Mouse (Mus musculus) forebrain, postnatal 0 days (tissue): ENCODE data around the gene Fam120a. TPM values are rescaled to one million over a fixed set of nuclear protein-coding genes. Genes with fewer than 3 reads are reported as not detected.

Experiments used
- ATAC-seq: fragments of 200-750 bp; cut with Nextera tagmentation; 2 replicates; pipeline ENCODE4 v1.8.0; 2017; ENCODE audit warnings: mild to moderate bottlenecking, moderate library complexity
- DNase-seq: peaks from one replicate; pipeline ENCODE4 v3.0.0-alpha.2; 2015
- H3K27ac ChIP-seq: fragments of 300-500 bp; sonication (generic); 2 replicates; pipeline ENCODE4 v1.5.1; 2014; ENCODE audit warnings: low read depth, mild to moderate bottlenecking, antibody characterized with exemption, low read length, moderate library complexity, mixed read lengths
- H3K27me3 ChIP-seq: fragments of 300-500 bp; sonication (generic); 2 replicates; pipeline ENCODE4 v1.6.1; 2014; ENCODE audit warnings: mild to moderate bottlenecking, low read length, mixed read lengths; ENCODE audit not compliant: insufficient read depth
- H3K36me3 ChIP-seq: fragments of 300-500 bp; sonication (generic); 2 replicates; pipeline ENCODE4 v1.6.1; 2014; ENCODE audit warnings: mild to moderate bottlenecking, moderate library complexity; ENCODE audit not compliant: insufficient read depth
- H3K4me1 ChIP-seq: fragments of 300-500 bp; sonication (generic); 2 replicates; pipeline ENCODE4 v1.6.1; 2014; ENCODE audit warnings: antibody characterized with exemption; ENCODE audit not compliant: insufficient read depth
- H3K4me2 ChIP-seq: fragments of 300-500 bp; sonication (generic); 2 replicates; pipeline ENCODE4 v1.6.1; 2014; ENCODE audit warnings: low read depth, mild to moderate bottlenecking, moderate library complexity
- H3K4me3 ChIP-seq: fragments of 300-500 bp; sonication (generic); 2 replicates; pipeline ENCODE4 v1.5.1; 2014; ENCODE audit warnings: low read depth, low read length, mixed read lengths
- H3K9ac ChIP-seq: fragments of 300-500 bp; sonication (generic); 2 replicates; pipeline ENCODE4 v1.6.1; 2014; ENCODE audit warnings: mild to moderate bottlenecking
- H3K9me3 ChIP-seq: fragments of 300-500 bp; sonication (generic); 2 replicates; pipeline ENCODE4 v1.6.1; 2016; ENCODE audit warnings: low read length
- CTCF ChIP-seq: sonication (generic); IDR thresholded peaks from 2 replicates; pipeline ENCODE4 v1.5.1; 2016; ENCODE audit warnings: antibody characterized with exemption, control low read depth, low read depth
- WGBS: fragments of 180-500 bp; shearing (Covaris S2); extraction: QIAGEN DNeasy Blood & Tissue Kit; methylation state at CpG from one replicate; pipeline ENCODE4 v1.1.7; 2014; 5-methylcytosine and 5-hydroxymethylcytosine counted together
- polyA plus RNA-seq: library from polyadenylated mRNA; unstranded; fragments of >200 nt; fragmentation: Nextera tagmentation; extraction: Ambion mirVana; gene quantifications from 2 replicates; pipeline ENCODE4 v1.2.1, GENCODE M21; 2015
- total RNA-seq: library from RNA; depleted of rRNA; stranded (reverse); fragments of >200 nt; gene quantifications from 2 replicates; pipeline ENCODE4 v1.2.3, GENCODE M21; 2014

Fam120a gene
- total and polyA plus RNA-seq, 2 experiments from 2014 or later, result 9.5 to 59.0 TPM

GRCm38 (mm10) chr13:48977858-48978257 lies 10.0 kb upstream of the Fam120a start:
- Histone ChIP-seq H3K4me2 (no peak overlapping the region), H3K36me3 (no peaks in the 10 kb centered on the region), H3K27ac (no peak overlapping the region), H3K27me3 (no peaks in the 10 kb centered on the region), H3K9ac (no peak overlapping the region), H3K4me3 (no peak overlapping the region), H3K9me3 (no peaks in the 10 kb centered on the region), H3K4me1 (no peaks in the 10 kb centered on the region)
- 83% methylated on average over 3 of the region's 3 CpGs for WGBS
- no peak for ATAC-seq
- TF ChIP-seq CTCF, result no peak
- no peak for DNase-seq

DNA sequence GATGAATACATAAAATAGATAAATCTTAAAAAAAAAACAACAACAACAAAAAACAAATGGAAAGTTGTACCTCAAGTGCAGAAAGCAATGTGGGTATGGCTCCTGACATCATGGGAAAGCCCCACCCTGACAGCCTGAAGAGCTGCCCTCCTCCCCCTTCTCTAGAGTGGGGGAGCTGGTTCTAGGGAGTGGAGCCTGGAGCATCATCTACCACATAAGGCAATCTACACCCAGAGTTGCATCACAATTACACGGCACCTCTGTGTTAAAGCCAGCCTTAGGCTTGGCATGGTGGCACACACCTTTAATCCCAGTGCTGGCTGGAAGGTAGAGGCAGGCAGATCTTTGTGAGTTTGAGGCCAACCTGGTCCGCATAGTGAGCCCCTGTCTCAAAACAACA lies 6.9 kb upstream of the Fam120a start:
- no peak for TF ChIP-seq CTCF
- DNase-seq (no peak), ATAC-seq (no peak)
- Histone ChIP-seq H3K4me3 (no peak overlapping the region), H3K9me3 (no peaks in the 10 kb centered on the region), H3K9ac (no peak overlapping the region), H3K27me3 (no peaks in the 10 kb centered on the region), H3K36me3 (no peaks in the 10 kb centered on the region), H3K27ac (no peak overlapping the region), H3K4me2 (no peak overlapping the region), H3K4me1 (no peaks in the 10 kb centered on the region)
- 83% methylated on average over 2 of the region's 2 CpGs for WGBS

GRCm38 (mm10) chr13:48974266-48974665 lies 6.4 kb upstream of the Fam120a start:
- TF ChIP-seq CTCF, result no peak
- WGBS, result 85% methylated on average over 4 of the region's 4 CpGs
- no peak for DNase-seq
- Histone ChIP-seq H3K9me3 (no peaks in the 10 kb centered on the region), H3K36me3 (no peaks in the 10 kb centered on the region), H3K4me2 (no peak overlapping the region), H3K27ac (no peak overlapping the region), H3K9ac (no peak overlapping the region), H3K27me3 (no peaks in the 10 kb centered on the region), H3K4me1 (no peaks in the 10 kb centered on the region), H3K4me3 (no peak overlapping the region)
- ATAC-seq, result no peak

GRCm38 (mm10) chr13:48973231-48973630 lies 5.4 kb upstream of the Fam120a start:
- no peak for DNase-seq
- no peaks in the 10 kb centered on the region for H3K27me3 ChIP-seq
- no peak overlapping the region for H3K27ac ChIP-seq
- H3K36me3 ChIP-seq, result no peaks in the 10 kb centered on the region
- no peak overlapping the region for H3K4me3 ChIP-seq
- TF ChIP-seq CTCF, result no peak
- 60% methylated on average over 5 of the region's 5 CpGs for WGBS
- no peak for ATAC-seq
- no peak overlapping the region for H3K4me2 ChIP-seq
- H3K4me1 ChIP-seq, result no peaks in the 10 kb centered on the region
- H3K9me3 ChIP-seq, result no peaks in the 10 kb centered on the region
- no peak overlapping the region for H3K9ac ChIP-seq

DNA sequence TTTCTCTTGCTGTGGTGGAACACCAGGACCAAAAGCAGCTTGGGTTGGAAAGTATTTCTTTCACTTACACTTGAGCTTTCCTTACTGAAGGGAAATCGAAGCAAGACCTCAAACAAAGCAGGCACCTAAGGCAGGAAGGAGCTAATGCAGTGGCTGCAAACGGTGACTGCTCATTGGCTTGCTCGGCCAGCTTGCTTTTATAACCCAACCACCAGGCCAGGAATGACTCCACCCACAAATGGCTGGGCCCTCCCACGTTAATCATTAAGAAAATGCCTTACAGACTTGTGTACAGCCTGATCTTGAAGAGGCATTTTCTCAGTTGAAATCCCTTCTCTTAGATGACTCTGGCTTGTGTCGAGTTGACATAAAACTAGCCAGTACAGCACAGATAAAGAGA lies 3.2 kb upstream of the Fam120a start:
- Histone ChIP-seq H3K4me2 (no peak overlapping the region), H3K9ac (no peak overlapping the region), H3K4me1 (0 out of 2 replicates have a peak, but pooled peaks cover 5% of the 10 kb centered on the region), H3K36me3 (no peaks in the 10 kb centered on the region), H3K27me3 (no peaks in the 10 kb centered on the region), H3K4me3 (no peak overlapping the region), H3K27ac (no peak overlapping the region), H3K9me3 (no peaks in the 10 kb centered on the region)
- 64% methylated on average over 5 of the region's 5 CpGs for WGBS
- TF ChIP-seq CTCF, result no peak
- no peak for DNase-seq
- ATAC-seq, result no peak

DNA sequence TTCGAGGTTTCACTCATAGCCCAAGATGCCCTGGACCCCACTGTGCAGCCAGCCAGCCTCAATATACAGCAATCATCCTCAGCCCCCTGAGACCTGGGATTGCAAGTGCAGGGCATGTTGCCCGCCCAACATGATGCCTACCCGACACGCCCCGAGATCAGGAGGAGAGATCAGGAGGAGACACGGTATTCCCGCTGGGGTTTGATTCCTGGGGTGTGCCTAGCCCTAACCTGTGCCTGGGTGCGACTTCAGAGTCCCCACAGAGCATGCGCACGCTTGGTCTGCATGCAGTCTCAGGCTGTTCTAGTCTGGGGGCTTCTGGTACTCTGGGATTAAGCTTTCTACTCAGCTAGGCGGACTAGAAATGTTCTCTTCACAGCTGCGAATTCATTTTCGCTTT lies 2.7 kb upstream of the Fam120a start:
- ATAC-seq, result no peak
- no peak for TF ChIP-seq CTCF
- H3K4me3 ChIP-seq, result no peak overlapping the region
- WGBS, result 72% methylated on average over 13 of the region's 13 CpGs
- no peaks in the 10 kb centered on the region for H3K9me3 ChIP-seq
- no peak for DNase-seq
- no peak overlapping the region for H3K27ac ChIP-seq
- no peak overlapping the region for H3K4me2 ChIP-seq
- 0 out of 2 replicates have a peak, but pooled peaks cover 7% of the 10 kb centered on the region for H3K4me1 ChIP-seq
- no peaks in the 10 kb centered on the region for H3K27me3 ChIP-seq
- no peaks in the 10 kb centered on the region for H3K36me3 ChIP-seq
- no peak overlapping the region for H3K9ac ChIP-seq

DNA sequence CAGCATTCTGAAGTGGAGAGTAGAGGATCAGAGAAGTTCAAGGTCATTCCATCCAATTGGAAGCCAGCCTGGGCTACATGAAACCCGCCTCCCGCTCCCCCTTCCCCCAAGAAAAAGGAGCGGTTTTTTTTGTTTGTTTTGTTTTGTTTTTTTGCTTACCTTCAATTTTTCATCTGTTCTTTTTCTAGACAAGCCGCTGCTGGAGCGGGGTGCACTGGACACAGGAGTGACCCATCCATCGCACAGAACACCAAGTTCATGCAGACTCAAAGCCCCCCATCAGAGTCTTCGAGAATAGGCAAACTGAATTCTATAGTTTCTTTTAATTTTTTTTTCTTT lies 902 bp upstream of the Fam120a start:
- Histone ChIP-seq H3K36me3 (no peaks in the 10 kb centered on the region), H3K9me3 (no peaks in the 10 kb centered on the region), H3K4me2 (peak overlapping the region; percentile 94), H3K27me3 (no peaks in the 10 kb centered on the region), H3K4me3 (peak overlapping the region; percentile 80), H3K4me1 (0 out of 2 replicates have a peak, but pooled peaks cover 15% of the 10 kb centered on the region), H3K27ac (peak overlapping the region; percentile 97), H3K9ac (peak overlapping the region; percentile 87)
- DNase-seq (no peak), ATAC-seq (no peak)
- 12% methylated on average over 7 of the region's 7 CpGs for WGBS
- TF ChIP-seq CTCF, result no peak
